Mouse (Mus musculus) small intestine, adult 2 months (tissue): ENCODE data around the gene Flnb.

Experiments used
- CTCF ChIP-seq: fragments of 200-500 bp; IDR thresholded peaks from 2 replicates; pipeline ENCODE4 v1.5.1; 2012; ENCODE audit warnings: low read depth, mild to moderate bottlenecking, control low read depth, inconsistent platforms, low read length, moderate library complexity, mixed read lengths; ENCODE audit not compliant: insufficient replicate concordance, insufficient read length; ENCODE audit errors: extremely low read depth
- POLR2A ChIP-seq: fragments of 200-500 bp; IDR thresholded peaks from 2 replicates; pipeline ENCODE4 v1.6.1; 2012; ENCODE audit warnings: low read depth, mild to moderate bottlenecking, control low read depth, inconsistent platforms, low read length, moderate library complexity

GRCm38 (mm10) chr14:7860525-7861154 lies 42.9 kb downstream of the Flnb start:
- TF ChIP-seq POLR2A, result no peak
- no peak for TF ChIP-seq CTCF
